Mouse (Mus musculus) lung, postnatal 0 days (tissue): ENCODE results near the gene Atp10a.

Experiments
- CTCF ChIP-seq: IDR thresholded peaks from 2 replicates; pipeline ENCODE4 v1.5.1; 2016; ENCODE audit warnings: antibody characterized with exemption, mild to moderate bottlenecking
- EP300 ChIP-seq: IDR thresholded peaks from 2 replicates; pipeline ENCODE4 v1.6.1; 2016; ENCODE audit warnings: antibody characterized with exemption, mild to moderate bottlenecking, control low read depth

GRCm38 (mm10) chr7:58842818-58843217, 186.9 kb downstream of the Atp10a start:
- TF ChIP-seq CTCF (no peak), EP300 (no peak)
